Mouse (Mus musculus): Measurements from ENCODE around the gene Tex22. TPM values are rescaled to one million over a fixed set of nuclear protein-coding genes. Genes with fewer than 3 reads are reported as not detected.

Tex22 gene
- total RNA-seq (2021): not detected

DNA sequence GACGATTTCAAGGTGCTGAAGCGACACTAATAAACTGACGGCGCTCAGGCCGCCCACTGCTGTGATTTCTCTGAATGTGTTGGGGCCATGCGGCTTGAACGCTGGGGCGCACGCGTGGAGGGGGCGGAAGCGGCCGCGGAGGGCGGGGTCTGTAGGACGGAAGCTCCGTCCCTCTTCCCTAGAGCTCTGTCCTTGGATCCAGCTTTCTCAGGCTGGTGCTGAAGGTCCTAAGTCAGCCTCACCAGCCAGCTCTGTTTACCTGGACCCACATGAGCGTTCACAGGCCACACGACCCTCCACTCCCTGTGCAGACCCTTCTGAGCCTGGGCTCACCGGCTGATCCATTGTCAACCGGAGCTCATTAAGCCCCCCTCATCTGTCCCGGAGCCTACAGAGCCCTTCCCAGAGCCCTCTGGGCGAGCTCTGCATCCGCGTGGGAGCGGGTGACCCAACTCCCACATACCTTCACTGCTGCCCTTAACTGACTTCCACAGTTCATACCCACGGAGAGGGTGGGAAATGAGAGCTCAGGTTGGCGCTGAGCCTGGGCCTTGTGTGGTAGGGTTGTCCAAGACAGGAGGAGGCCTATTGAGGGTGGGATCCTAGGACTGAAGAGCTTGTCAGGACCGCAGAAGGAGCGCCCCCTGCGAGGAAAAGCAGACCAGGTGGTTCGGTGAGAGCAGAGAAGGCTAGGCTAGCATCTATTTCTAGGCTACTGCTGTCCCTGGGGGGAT, at the start of gene Tex22:
TSS of gene Tex22 (plus strand) at position 174 of the 734 bp plus-strand sequence.
- intact Hi-C loops (cut with DNase I): loop anchor here (2.0 to 10.0 kb wide), 2 partner anchors 118 to 200 kb away; no protein-coding TSS in a partner anchor
- peak; percentile 74 for DNase-seq (ENCODE audit: low spot score)

DNA sequence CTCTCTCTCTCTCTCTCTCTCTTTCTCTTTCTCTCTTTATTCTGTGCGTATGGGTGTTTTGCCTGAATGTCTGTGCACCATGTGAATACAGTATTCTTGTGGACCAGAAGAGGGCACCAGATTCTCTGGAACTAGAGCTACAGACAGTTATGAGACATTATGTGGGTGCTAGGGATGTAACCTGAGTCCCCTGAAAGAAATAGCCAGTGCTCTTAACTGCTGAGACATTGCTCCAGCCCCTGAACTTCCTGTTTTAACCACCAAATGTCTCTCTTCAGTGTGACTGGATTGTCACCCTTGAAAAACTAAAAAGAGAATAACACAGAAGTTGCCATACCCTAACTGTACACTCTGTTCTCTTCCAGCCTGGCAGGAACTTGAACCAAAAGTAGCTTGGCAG, 47.7 kb upstream of the Tex22 start:
- intact Hi-C loops (cut with DNase I): no loop called here
- DNase-seq (ENCODE audit: low spot score): no peak

DNA sequence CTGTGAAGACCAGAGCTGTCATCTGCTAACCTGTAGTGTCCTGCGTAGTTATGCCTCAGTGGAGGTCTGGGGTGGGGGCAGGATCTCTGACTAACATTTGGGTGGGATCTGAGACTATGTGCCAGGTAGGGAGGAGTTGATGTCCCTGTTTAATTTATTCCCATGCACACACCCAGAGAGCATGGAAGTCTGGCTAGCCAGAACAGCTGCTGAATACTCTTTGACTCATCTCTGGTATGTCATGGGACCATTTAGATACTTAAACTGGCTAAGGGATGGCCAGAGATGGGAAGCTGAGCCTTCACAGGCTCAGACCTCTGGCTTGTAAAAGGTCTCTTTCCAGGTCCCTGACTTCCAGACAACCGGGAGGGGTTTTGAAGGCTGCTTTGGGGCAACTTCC, 46.8 kb upstream of the Tex22 start:
- no peak for DNase-seq (ENCODE audit: low spot score)
- intact Hi-C loops (cut with DNase I): no loop called here

DNA sequence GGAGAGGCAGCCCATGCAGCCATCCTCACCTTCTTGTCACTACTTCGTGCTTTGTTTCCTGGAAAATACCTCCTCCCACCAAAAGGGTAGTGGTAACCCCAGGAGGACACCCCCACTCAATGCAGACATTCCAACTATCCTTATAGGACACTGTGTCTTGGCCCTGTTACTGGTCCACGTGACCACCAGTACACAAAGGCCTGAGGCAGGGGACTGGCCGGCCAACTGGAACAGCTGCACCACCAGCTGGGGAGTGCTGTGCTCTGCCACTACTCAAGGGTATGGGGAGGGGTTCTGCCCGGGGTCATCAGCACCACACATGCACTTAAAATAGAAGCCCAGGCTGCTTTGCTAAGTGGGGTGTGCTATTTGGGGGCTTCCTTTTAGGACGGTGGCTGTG, 46.2 kb upstream of the Tex22 start:
- intact Hi-C loops (cut with DNase I): no loop called here
- DNase-seq (ENCODE audit: low spot score): no peak

DNA sequence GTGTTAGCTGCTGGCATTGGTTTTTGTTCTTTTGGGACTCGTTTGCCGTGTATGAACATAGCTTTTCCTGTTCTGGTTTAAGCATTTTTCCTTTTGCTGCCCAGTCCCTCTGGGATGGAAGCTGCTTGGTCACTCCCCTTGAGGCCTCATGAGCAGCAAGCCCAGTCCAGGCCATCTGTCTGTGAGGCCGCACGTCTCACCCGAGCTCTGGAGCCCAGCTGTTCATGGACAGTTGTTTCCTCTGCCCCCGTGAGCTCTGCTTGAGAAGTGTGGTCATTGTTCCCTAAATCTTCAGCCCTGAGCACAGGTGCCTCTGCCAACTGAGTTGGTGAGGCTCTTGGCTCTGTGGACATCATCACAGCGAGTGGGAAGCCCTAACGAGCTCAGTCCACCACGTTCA, 45.4 kb upstream of the Tex22 start:
- no peak for DNase-seq (ENCODE audit: low spot score)
- intact Hi-C loops (cut with DNase I): no loop called here

DNA sequence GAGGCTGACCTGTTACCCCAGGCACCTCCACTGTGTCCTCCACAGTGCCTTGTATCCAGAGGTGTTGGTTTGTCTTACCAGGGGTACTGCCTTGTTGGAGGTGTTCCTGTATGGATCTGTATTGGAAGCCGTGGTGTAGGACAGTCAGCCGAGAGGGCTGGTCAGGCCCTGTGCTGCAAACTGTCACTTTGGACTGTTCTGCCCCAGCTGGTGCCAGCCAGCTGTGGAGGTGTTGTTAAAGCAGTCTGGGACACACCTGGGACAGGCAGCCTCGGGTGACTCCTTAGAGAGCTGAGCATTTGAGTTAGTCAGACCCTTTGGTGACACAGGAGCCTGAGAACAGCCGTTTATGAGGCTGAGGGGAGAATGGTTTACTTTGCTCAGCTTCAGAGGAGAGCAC, 44.3 kb upstream of the Tex22 start:
- intact Hi-C loops (cut with DNase I): no loop called here
- DNase-seq (ENCODE audit: low spot score): no peak

DNA sequence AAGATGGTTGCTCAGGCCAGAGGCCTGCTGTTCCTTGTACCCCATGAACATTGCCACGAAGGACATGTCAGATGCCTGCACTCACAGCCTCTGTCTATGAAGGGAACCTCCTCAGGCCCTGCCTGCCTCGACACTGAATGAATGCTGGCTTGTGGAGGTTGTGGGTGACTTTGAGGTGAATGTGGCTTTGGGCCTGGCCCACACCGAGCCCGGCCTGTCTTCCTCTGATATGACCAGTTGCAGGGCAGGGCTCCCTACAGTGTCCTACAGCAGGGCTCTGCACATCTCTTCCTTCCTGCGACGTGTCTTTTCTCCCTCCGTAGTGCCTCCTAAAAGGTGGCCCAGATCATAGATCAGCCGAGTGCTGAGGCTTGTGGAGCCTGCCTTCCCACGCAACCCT, 43.3 kb upstream of the Tex22 start:
- no peak for DNase-seq (ENCODE audit: low spot score)
- intact Hi-C loops (cut with DNase I): no loop called here

DNA sequence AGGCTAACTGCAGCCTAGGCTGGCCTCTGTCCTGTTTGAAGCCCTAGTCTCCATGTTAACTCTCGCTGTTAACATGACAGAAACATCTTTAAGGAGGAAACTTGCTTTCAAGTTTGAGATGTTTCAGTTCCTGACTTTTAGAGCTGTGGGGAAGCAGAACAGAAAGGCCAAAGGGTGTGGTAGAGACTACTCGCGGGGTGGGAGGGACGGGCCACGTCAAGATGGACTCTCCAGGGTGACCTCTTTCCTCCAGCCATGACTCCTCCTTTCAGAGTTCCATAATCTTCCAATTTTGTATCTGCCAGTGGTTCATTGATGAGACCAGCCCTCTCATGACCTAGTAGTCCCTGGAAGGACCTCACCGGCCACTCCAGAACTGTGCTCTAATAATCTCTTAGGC, 42.9 kb upstream of the Tex22 start:
- intact Hi-C loops (cut with DNase I): no loop called here
- no peak for DNase-seq (ENCODE audit: low spot score)

DNA sequence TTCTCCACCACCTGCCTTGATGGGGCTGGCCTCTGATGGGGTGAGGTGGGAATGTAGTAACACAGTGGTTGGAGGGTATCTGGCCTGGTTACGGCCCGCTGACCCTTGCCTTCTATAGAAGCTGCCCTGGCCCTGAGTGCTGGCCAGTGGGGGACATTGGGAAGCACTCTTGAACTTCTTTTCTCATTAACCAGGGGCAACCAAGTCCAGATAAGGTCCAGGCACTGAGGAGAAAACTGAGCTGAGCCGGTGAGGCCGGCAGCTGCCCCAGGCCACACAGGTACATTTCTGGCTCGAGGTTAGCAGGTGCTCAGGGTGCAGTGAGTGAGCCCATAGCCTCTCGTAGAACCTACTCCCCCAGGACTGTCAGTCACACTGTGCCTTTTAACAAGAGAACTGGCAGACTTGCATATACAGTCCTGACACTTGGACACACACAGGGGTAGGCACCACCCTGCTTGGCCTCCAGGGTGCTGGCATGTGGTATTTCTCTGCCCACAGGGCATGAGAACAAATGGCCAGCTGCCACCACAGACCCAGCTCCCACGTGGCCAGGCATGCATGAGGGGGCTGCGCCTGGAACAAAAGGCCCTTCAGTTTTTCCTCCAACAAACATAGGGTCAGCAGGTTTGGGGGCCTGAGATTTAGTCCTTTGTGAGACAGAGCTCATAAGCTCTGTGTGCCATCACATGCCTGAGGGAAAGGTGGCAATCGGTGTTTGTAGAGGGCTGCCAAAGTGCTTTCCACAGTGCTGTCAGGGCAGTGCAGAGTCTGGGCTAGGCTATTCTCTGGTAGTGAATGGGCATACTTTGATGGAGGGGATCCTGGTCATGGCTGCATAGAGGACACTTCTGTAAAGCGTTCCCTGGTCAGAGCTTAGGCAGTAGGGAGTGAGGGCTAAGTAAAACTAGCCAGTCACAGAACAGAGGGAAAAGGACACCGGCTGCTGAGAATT, 41.7 kb upstream of the Tex22 start:
- DNase-seq (ENCODE audit: low spot score): no peak
- intact Hi-C loops (cut with DNase I): no loop called here

DNA sequence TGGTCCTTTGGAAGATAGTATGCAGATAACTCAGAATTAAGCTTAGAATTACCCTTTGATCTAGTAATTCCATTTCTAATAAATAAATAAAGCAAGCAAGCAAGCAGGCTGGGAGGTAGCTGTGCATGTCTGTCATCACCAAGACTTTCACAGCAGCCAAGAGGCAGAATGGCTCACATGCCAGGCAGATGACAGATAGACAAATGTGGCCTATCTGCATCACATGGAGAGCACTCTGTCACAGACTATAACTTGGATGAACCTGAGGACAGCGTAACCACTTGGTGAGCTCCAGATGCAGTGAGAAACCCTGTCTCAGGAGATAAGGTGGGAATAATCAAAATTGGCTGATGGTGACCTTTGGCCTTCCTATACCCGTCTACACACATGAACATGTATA, 39.2 kb upstream of the Tex22 start:
- no peak for DNase-seq (ENCODE audit: low spot score)
- intact Hi-C loops (cut with DNase I): no loop called here

DNA sequence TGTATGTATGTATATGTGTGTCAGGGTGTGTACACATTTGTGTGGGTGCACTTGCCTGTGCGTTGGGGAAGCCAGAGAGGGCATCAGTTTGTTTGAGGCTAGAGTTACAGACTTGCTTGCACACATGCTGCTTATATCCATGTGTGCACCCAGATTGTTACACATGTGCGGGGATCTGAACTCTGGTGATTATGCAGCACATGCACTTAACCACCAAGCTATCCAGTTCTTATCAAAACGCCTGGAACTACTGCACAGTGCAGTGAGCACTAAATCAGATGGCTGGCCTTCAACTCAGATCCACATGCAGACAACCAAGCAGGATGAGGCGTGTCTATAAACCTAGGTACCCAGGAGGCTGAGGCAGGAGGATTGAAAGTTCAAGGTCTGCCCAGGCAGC, 37.3 kb upstream of the Tex22 start:
- intact Hi-C loops (cut with DNase I): no loop called here
- no peak for DNase-seq (ENCODE audit: low spot score)

DNA sequence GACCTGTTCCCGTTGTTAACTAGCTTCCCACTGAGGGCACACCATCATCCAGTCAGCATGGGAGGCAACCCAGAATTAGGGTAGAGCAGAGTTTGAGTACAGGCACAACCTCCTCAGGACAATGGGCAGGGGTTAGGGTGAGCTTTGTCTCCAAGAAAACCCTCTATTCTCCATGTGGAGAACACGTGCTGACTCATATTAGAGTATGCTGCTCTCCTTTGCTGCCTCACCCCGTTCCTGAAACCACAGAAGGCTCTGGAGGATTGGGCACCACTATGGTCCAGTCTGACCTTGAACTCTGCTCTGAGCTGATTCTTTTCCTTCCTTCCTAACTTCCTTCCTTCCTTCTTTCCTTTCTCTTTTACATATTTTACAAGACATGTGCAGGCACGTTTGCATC, 35.9 kb upstream of the Tex22 start:
- intact Hi-C loops (cut with DNase I): no loop called here
- DNase-seq (ENCODE audit: low spot score): no peak

DNA sequence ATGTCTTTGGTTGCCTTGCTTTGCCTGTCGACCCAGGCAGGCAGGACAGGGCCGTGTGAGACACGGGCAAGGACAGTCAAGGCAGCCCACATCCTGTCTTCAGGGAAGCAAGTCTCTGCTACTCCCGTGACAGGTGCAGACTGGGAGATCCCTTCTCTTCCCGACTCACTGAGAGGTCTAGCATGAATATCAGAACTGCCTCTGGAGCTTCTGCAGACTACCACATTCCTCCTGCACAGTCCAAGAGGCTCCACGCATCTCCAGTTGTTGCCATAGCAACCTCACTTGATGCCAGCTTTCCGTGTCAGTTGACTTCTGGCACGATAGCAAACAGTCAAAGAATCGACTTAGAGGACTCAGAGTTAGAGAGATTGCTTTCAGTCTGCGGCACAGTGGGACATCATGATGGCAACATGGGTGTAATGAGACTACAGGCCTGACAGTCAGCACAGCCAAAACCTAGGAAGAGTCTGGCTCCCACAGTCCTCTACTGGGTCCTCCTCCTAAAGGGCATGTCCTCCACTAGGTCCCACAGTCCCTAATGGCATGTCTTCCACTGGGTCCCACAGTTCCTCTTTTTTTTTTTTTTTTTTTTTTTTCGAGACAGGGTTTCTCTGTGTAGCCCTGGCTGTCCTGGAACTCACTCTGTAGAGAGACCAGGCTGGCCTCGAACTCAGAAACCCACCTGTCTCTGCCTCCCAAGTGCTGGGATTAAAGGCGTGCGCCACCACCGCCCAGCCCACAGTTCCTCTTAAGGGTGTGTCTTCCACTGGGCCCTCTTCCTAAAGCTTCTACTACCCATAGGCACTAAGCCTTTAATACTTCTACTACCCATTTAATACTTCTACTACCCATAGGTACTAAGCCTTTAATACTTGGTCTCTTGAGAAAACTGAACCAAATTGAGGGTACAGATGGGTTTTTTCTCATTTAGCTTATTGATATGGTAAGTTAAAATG, 32.5 kb upstream of the Tex22 start:
- intact Hi-C loops (cut with DNase I): loop anchor here (2.0 kb wide), 1 partner anchor 37 kb away; no protein-coding TSS in a partner anchor
- DNase-seq (ENCODE audit: low spot score): no peak

DNA sequence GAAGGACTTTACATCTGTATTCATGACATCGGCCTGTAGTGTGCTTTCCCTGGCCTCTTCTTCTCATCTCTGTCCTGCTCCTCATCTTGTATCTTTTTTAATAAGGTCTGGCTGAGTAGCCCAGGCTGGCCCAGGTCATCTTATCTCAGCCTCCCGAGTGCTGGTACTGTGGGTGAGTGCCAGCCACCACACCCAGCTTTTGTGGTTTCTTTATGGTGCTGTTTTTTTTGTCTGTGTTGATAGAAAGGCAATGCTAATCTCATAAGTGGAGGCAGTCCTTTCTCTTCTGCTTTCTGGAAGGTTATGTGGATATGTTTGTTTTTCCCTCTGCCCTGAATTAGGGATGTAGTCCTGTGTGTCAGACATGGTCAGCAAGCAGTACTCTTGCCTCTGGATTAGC, 31.8 kb upstream of the Tex22 start:
- intact Hi-C loops (cut with DNase I): no loop called here
- DNase-seq (ENCODE audit: low spot score): no peak

DNA sequence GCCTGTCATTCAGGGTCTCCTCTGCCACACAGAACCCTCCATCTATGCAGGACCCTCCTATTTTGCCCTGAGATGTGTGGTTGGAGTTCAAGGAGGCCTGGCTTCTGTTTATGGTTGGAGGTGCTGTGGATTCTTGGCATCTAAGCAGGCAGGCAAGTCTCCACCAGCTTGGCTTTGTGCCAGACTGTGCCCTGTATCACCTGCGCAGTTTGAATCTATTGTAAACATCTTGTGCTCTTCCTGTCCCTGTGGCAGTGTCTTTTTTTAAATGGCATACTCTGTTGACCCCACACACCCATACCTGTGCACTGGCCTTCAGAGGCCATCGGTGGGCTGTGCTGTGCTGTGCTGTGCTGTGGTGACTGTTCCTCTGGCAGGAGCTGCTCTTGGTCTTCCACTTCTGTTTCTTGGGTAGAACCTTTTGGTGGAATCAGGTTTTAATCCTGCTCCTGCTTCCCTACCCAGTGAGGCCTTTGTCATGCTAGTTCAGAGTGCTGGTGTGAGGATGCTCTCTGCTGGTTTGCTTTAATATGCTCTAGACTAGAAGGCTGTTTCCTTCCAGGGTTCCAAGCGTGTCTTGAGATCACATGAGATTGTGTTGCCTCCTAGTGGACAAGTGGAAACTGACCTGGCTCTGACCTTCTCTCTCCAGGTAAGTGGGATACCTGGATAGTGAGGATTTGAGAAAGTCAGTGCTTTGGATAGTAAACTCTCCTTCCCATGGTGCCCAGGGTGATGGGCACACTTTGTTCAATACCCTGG, 29.2 kb upstream of the Tex22 start:
- DNase-seq (ENCODE audit: low spot score): no peak
- intact Hi-C loops (cut with DNase I): no loop called here

DNA sequence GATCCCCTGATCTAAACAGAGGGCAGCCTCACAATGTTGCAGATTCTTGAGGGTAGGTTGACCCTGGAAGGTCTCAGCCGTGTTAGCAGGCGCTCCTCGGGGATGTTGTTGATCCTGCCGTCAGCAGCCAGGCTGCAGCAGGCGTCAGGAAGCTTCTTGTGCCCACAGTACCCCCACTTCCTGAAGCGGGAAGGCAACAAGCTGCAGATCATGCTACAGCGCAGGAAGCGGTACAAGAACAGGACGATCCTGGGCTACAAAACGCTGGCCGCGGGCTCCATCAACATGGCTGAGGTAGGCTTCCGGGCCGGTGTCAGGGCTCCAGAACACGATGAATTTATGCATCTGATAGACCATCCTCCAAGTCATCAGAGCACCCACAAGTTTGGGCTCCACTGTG, 27.4 kb upstream of the Tex22 start:
- intact Hi-C loops (cut with DNase I): no loop called here
- DNase-seq (ENCODE audit: low spot score): no peak

DNA sequence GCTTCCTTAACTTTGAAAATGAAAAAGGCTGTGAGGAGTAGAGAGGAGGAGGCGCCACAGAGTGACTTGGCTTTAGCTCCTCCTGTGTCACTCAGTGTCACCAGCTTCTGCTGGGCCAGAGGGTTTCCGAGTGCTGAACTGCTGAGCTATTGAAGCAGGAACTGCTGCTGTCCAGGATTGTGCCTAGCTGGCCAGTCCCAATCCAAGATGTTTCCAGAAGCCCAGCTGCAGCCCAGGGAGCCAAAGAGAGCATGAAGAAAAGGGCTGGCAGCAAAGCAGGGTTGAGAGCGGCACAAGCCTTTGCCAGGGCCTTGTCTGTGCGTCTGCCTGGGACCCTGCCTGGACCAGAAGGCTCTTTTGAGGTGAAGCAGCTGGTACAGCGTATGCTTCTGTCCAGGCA, 26.2 kb upstream of the Tex22 start:
- DNase-seq (ENCODE audit: low spot score): no peak
- intact Hi-C loops (cut with DNase I): no loop called here

DNA sequence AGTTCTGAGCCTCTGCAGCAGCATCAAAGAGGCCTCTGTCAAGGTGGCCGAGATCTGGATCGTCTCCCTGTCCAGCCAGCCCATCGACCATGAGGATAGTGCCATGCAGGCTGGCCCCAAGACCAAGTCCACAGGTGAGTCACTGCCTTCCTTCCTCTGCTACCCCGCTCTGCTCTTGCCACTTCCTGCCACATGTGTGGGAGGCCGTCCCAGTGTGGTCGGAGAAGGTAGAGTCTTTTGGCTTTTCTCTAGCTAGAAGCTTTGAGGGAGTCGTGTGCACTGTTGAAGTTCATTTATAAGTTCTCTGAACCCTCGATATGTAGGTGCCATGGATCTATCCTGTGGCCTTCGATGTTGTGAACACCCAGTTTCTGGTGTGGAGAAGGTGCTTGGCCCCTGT, 24.5 kb upstream of the Tex22 start:
- intact Hi-C loops (cut with DNase I): no loop called here

DNA sequence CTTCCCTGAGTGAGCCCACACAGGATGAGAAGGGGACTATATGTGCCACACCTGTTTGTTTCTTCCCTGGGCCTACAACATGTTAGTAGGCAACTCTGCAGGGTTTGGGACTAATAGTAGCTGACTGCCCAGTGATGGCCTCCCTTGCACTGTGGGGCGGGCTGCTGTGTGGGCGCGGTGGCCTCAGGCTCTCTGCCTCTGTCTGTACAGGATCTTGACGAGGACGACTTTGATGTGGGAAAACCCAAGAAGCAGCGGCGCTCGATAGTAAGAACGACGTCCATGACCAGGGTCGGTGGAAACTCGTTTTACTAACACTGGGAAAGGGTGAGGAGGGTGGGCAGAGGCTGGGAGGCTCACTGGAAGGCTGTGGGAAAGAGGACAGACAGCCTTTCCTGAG, 23.6 kb upstream of the Tex22 start:
- intact Hi-C loops (cut with DNase I): no loop called here
- DNase-seq (ENCODE audit: low spot score): no peak

More for the DNA sequence above, 24.5 kb upstream of the Tex22 start:
- no peak for DNase-seq (ENCODE audit: low spot score)

All from heart, postnatal 25 days (tissue).